Mouse (Mus musculus) limb, embryonic 11.5 days (tissue): ENCODE results near the gene Tas2r118. TPM values are rescaled to one million over a fixed set of nuclear protein-coding genes. Genes with fewer than 3 reads are reported as not detected.
A peak's percentile ranks its signal among the peaks of the same experiment; 100 is the strongest.

Source experiments
- ATAC-seq: fragments of 200-750 bp; cut with Nextera tagmentation; 2 replicates; pipeline ENCODE4 v1.8.0; 2017; ENCODE audit warnings: low read depth; ENCODE audit not compliant: insufficient number of reproducible peaks, low FRiP score, low TSS enrichment
- DNase-seq: peaks from one replicate; pipeline ENCODE4 v3.0.0-alpha.2; 2015; ENCODE audit warnings: low spot score
- H3K27ac ChIP-seq: fragments of 300-500 bp; sonication (generic); replicated peaks from 2 replicates; pipeline ENCODE4 v1.5.1; 2014; ENCODE audit warnings: low read depth, mild to moderate bottlenecking, low read length
- H3K27me3 ChIP-seq: fragments of 300-500 bp; sonication (generic); 2 replicates; pipeline ENCODE4 v1.6.1; 2014; ENCODE audit warnings: mild to moderate bottlenecking, low read length, mixed read lengths; ENCODE audit not compliant: control insufficient read depth, insufficient read depth
- H3K36me3 ChIP-seq: fragments of 300-500 bp; sonication (generic); 2 replicates; pipeline ENCODE4 v1.6.1; 2014; ENCODE audit warnings: mild to moderate bottlenecking, low read length, moderate library complexity, mixed read lengths; ENCODE audit not compliant: control insufficient read depth, insufficient read depth
- H3K4me1 ChIP-seq: fragments of 300-500 bp; sonication (generic); 2 replicates; pipeline ENCODE4 v1.6.1; 2014; ENCODE audit warnings: low read length, mixed read lengths; ENCODE audit not compliant: control insufficient read depth, insufficient read depth
- H3K4me2 ChIP-seq: fragments of 300-500 bp; sonication (generic); 2 replicates; pipeline ENCODE4 v1.6.1; 2014; ENCODE audit warnings: low read depth, mild to moderate bottlenecking, moderate library complexity; ENCODE audit not compliant: severe bottlenecking
- H3K4me3 ChIP-seq: fragments of 300-500 bp; sonication (generic); 2 replicates; pipeline ENCODE4 v1.5.1; 2014; ENCODE audit warnings: low read depth, low read length
- H3K9ac ChIP-seq: fragments of 300-500 bp; sonication (generic); 2 replicates; pipeline ENCODE4 v1.6.1; 2014; ENCODE audit warnings: mild to moderate bottlenecking, low read length
- H3K9me3 ChIP-seq: fragments of 300-500 bp; sonication (generic); 2 replicates; pipeline ENCODE4 v1.6.1; 2016; ENCODE audit warnings: low read length; ENCODE audit not compliant: control insufficient read depth
- WGBS: fragments of 180-500 bp; shearing (Covaris S2); extraction: QIAGEN DNeasy Blood & Tissue Kit; methylation state at CpG from one replicate; pipeline ENCODE4 v1.1.7; 2014; 5-methylcytosine and 5-hydroxymethylcytosine counted together
- polyA plus RNA-seq: library from polyadenylated mRNA; unstranded; fragments of >200 nt; fragmentation: Nextera tagmentation; extraction: Ambion mirVana; gene quantifications from 2 replicates; pipeline ENCODE4 v1.2.1, GENCODE M21; 2014

The Tas2r118 gene
- polyA plus RNA-seq, 1 experiment from 2014 or later: not detected

DNA sequence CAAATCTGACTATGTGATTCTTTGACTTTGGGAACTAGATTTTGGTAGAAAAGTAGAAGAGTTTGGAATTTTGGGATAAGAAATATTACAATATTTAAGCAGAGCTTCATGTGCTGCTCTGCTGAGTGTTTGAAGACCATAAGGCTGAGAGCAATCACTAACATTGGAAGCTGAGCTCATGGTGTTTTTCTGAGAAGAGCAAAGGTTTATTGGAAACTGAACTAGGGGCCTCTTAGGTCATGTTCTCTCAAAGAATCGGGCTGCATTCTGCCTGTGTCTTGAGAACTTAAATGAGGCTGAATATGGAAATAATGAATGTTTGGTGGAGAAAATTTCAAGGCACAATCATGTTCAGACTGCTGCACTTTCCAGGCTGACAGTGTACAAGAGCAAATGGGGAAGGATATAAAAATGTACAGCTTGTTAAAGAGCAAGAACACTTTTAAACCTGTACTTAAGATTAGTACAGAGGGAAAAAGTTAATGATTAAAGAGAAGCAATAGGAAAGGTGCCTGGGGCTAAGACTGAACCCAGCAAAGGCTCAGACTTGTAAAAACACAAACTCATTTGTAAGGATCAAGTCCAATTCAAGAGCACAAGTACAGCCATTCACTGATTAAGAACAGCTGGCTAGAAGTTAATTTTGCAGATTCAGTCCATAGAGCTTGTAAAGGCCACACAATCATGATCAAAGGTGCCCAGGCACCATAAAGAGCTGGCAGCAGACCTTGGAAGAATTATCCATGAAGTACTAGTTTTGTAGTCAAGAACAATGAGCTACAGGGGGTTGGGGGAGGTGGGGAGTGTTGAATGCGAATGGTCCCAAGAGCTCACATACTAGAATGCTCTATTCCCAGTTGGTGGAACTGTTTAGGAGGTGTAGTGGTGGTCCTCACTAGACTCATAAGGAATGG, 31.0 kb downstream of the Tas2r118 start:
- 21% methylated on average over 2 of the region's 2 CpGs for WGBS
- peak overlapping the region; percentile 10; the same call in 1 of the 2 replicates for H3K27ac ChIP-seq
- H3K9ac ChIP-seq: no peak overlapping the region
- peak; percentile 66 for DNase-seq
- no peak overlapping the region for H3K4me3 ChIP-seq
- no peaks in the 10 kb centered on the region for H3K4me1 ChIP-seq
- H3K36me3 ChIP-seq: no peaks in the 10 kb centered on the region
- H3K9me3 ChIP-seq: no peaks in the 10 kb centered on the region
- no peaks in the 10 kb centered on the region for H3K27me3 ChIP-seq
- H3K4me2 ChIP-seq: no peak overlapping the region
- ATAC-seq: peak; percentile 89

DNA sequence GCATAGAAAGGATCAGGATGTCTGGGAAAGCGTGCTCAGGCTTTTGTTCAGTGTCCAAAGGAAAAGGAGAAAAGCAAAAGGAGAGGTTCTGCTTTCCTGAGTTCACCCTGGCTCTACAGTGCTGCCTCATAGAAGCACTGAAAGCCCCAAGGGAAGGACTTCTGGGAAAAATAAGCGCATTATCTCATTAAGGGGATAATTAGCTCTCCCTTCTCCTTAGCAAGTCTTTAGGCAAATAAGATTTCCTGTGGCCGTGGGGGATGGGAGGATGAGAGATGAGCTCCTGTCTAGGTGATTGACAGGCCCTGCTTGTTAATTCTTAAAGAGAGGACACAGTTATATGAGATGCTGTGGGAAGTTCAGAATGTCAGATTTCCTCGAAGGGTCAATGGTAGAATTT, 33.4 kb downstream of the Tas2r118 start:
- WGBS: 57% methylated on average over 4 of the region's 4 CpGs
- no peak for DNase-seq
- Histone ChIP-seq H3K9ac (no peak overlapping the region), H3K4me2 (no peak overlapping the region), H3K36me3 (no peaks in the 10 kb centered on the region), H3K27ac (no peak overlapping the region), H3K4me3 (no peak overlapping the region), H3K9me3 (no peaks in the 10 kb centered on the region), H3K27me3 (no peaks in the 10 kb centered on the region), H3K4me1 (no peaks in the 10 kb centered on the region)
- no peak for ATAC-seq

DNA sequence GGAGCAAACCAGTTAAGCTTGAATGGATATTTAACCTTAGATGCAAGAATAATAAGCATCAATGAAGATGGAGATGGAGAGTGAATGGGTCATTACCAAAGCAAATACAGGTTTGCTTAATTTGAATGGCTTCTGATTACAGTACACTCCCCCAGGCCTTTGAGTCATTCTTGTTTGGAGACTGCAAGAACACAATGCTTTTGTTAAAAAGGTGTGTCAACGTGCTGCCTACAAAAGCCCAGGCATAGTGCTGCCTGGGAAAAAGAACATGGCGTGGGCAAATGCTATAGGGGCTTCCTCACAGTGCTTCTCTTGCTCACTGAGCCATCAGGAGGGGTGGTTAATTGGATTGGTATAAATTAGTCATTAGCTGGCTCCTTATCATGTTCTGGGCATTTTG, 46.1 kb downstream of the Tas2r118 start:
- 75% methylated on average over 2 of the region's 2 CpGs for WGBS
- Histone ChIP-seq H3K4me1 (no peaks in the 10 kb centered on the region), H3K27me3 (no peaks in the 10 kb centered on the region), H3K4me3 (no peak overlapping the region), H3K9ac (no peak overlapping the region), H3K4me2 (no peak overlapping the region), H3K9me3 (no peaks in the 10 kb centered on the region), H3K36me3 (no peaks in the 10 kb centered on the region), H3K27ac (no peak overlapping the region)
- DNase-seq: no peak
- no peak for ATAC-seq

Other genes with a start within 250 kb of the Tas2r118 start
- 3.3 and 3.4 TPM in 2 replicates for gene Cadps2, start 130.6 kb downstream of the Tas2r118 start, polyA plus RNA-seq
- not detected in 2 replicates for gene Slc13a1, start 198.0 kb upstream of the Tas2r118 start, polyA plus RNA-seq